Mouse (Mus musculus): Measurements from ENCODE around the gene Vwa8. TPM values are rescaled to one million over a fixed set of nuclear protein-coding genes. Genes with fewer than 3 reads are reported as not detected.
A peak's percentile ranks its signal among the peaks of the same experiment; 100 is the strongest.

Vwa8 gene
- polyA plus RNA-seq, 2 experiments: 6.4 to 8.3 TPM

- H3K4me1 ChIP-seq (replicated peaks; ENCODE audit: control insufficient read depth in 2 of 2, insufficient read depth in 2 of 2, low read length in 1 of 2): peaks cover 14 to 26% of the 10 kb centered on the region in 2 experiments
- 63% methylated on average over 5 of the region's 5 CpGs for WGBS (ENCODE audit: insufficient replicate concordance)
- no peaks in the 10 kb centered on the region for H3K27me3 ChIP-seq (ENCODE audit: control insufficient read depth, insufficient read depth, low read length)
- H3K36me3 ChIP-seq (replicated peaks; ENCODE audit: control insufficient read depth, insufficient read depth, low read depth): no peaks in the 10 kb centered on the region
- no peak overlapping the region for H3K4me3 ChIP-seq (ENCODE audit: insufficient read depth in 1 of 2, low read depth in 2 of 2, low read length in 2 of 2)
- H3K4me2 ChIP-seq (ENCODE audit: low read depth): no peak overlapping the region
- no peak overlapping the region for H3K9ac ChIP-seq (replicated peaks)
- ATAC-seq (ENCODE audit: insufficient read depth) (no peak), DNase-seq (ENCODE audit: low read depth in 3 of 3, low spot score in 3 of 3) (no peak)
- no peaks in the 10 kb centered on the region for H3K9me3 ChIP-seq (ENCODE audit: control insufficient read depth, low read length)
- no peak overlapping the region for H3K27ac ChIP-seq
- TF ChIP-seq CTCF (IDR thresholded peaks at IDR 0.05; ENCODE audit: low read depth): no peak
- no peak for TF ChIP-seq EP300 (IDR thresholded peaks at IDR 0.05; ENCODE audit: low read depth)
Measured at GRCm38 (mm10) chr14:78852401-78853246, 3.8 kb downstream of the Vwa8 start.

- no peak overlapping the region for H3K4me2 ChIP-seq (ENCODE audit: low read depth)
- no peak overlapping the region for H3K4me3 ChIP-seq (ENCODE audit: insufficient read depth in 1 of 2, low read depth in 2 of 2, low read length in 2 of 2)
- 77% methylated on average over 5 of the region's 5 CpGs for WGBS (ENCODE audit: insufficient replicate concordance)
- H3K27me3 ChIP-seq (ENCODE audit: control insufficient read depth, insufficient read depth, low read length): no peaks in the 10 kb centered on the region
- ATAC-seq (ENCODE audit: insufficient read depth) (no peak), DNase-seq (ENCODE audit: low read depth in 3 of 3, low spot score in 3 of 3) (no peak)
- no peak for TF ChIP-seq CTCF (IDR thresholded peaks at IDR 0.05; ENCODE audit: low read depth)
- TF ChIP-seq EP300 (IDR thresholded peaks at IDR 0.05; ENCODE audit: low read depth): no peak
- no peaks in the 10 kb centered on the region for H3K36me3 ChIP-seq (replicated peaks; ENCODE audit: control insufficient read depth, insufficient read depth, low read depth)
- H3K9ac ChIP-seq (replicated peaks): no peak overlapping the region
- H3K4me1 ChIP-seq (replicated peaks; ENCODE audit: control insufficient read depth in 2 of 2, insufficient read depth in 2 of 2, low read length in 1 of 2): no peaks in the 10 kb centered on the region
- H3K9me3 ChIP-seq (ENCODE audit: control insufficient read depth, low read length): no peaks in the 10 kb centered on the region
- H3K27ac ChIP-seq: no peak overlapping the region
Measured at GRCm38 (mm10) chr14:78861156-78861555, 12.3 kb downstream of the Vwa8 start.

- TF ChIP-seq CTCF (IDR thresholded peaks at IDR 0.05; ENCODE audit: low read depth): no peak
- no peak for TF ChIP-seq EP300 (IDR thresholded peaks at IDR 0.05; ENCODE audit: low read depth)
- H3K4me1 ChIP-seq (replicated peaks; ENCODE audit: control insufficient read depth in 2 of 2, insufficient read depth in 2 of 2, low read length in 1 of 2): no peaks in the 10 kb centered on the region
- no peak overlapping the region for H3K27ac ChIP-seq
- no peak for DNase-seq (ENCODE audit: low read depth in 3 of 3, low spot score in 3 of 3)
- H3K9ac ChIP-seq (replicated peaks): no peak overlapping the region
- H3K9me3 ChIP-seq (ENCODE audit: control insufficient read depth, low read length): no peaks in the 10 kb centered on the region
- no peak overlapping the region for H3K4me3 ChIP-seq (ENCODE audit: insufficient read depth in 1 of 2, low read depth in 2 of 2, low read length in 2 of 2)
- H3K36me3 ChIP-seq (replicated peaks; ENCODE audit: control insufficient read depth, insufficient read depth, low read depth): no peaks in the 10 kb centered on the region
- ATAC-seq (ENCODE audit: insufficient read depth): no peak
- H3K27me3 ChIP-seq (ENCODE audit: control insufficient read depth, insufficient read depth, low read length): no peaks in the 10 kb centered on the region
- WGBS (ENCODE audit: insufficient replicate concordance): 63% methylated on average over 2 of the region's 2 CpGs
- H3K4me2 ChIP-seq (ENCODE audit: low read depth): no peak overlapping the region
Measured at GRCm38 (mm10) chr14:78870036-78870435, 21.2 kb downstream of the Vwa8 start.

GRCm38 (mm10) chr14:78877176-78877575 is 28.3 kb downstream of the Vwa8 start:
- no peak overlapping the region for H3K4me2 ChIP-seq (ENCODE audit: low read depth)
- DNase-seq (ENCODE audit: low read depth in 3 of 3, low spot score in 3 of 3): peak in 2 of 3 experiments; percentile 35 to 45
- H3K27ac ChIP-seq: no peak overlapping the region
- WGBS (ENCODE audit: insufficient replicate concordance): 16% methylated on average over 2 of the region's 2 CpGs
- H3K27me3 ChIP-seq (ENCODE audit: control insufficient read depth, insufficient read depth, low read length): no peaks in the 10 kb centered on the region
- no peak overlapping the region for H3K4me3 ChIP-seq (ENCODE audit: insufficient read depth in 1 of 2, low read depth in 2 of 2, low read length in 2 of 2)
- TF ChIP-seq CTCF (IDR thresholded peaks at IDR 0.05; ENCODE audit: low read depth): no peak
- 0 out of 2 replicates have a peak, but pooled peaks have one; percentile 16 for TF ChIP-seq EP300 (IDR thresholded peaks at IDR 0.05; ENCODE audit: low read depth)
- H3K9ac ChIP-seq (replicated peaks): no peak overlapping the region
- H3K36me3 ChIP-seq (replicated peaks; ENCODE audit: control insufficient read depth, insufficient read depth, low read depth): no peaks in the 10 kb centered on the region
- ATAC-seq (ENCODE audit: insufficient read depth): peak; percentile 64
- H3K9me3 ChIP-seq (ENCODE audit: control insufficient read depth, low read length): no peaks in the 10 kb centered on the region
- peaks cover 7 to 19% of the 10 kb centered on the region in 2 experiments; a peak in 2 of 4 replicates for H3K4me1 ChIP-seq (replicated peaks; ENCODE audit: control insufficient read depth in 2 of 2, insufficient read depth in 2 of 2, low read length in 1 of 2)

GRCm38 (mm10) chr14:78878402-78879045 is 29.7 kb downstream of the Vwa8 start:
- 53% methylated on average over 13 of the region's 13 CpGs for WGBS (ENCODE audit: insufficient replicate concordance)
- no peak overlapping the region for H3K27ac ChIP-seq
- no peaks in the 10 kb centered on the region for H3K9me3 ChIP-seq (ENCODE audit: control insufficient read depth, low read length)
- no peaks in the 10 kb centered on the region for H3K36me3 ChIP-seq (replicated peaks; ENCODE audit: control insufficient read depth, insufficient read depth, low read depth)
- H3K4me2 ChIP-seq (ENCODE audit: low read depth): no peak overlapping the region
- no peak overlapping the region for H3K9ac ChIP-seq (replicated peaks)
- no peak overlapping the region for H3K4me3 ChIP-seq (ENCODE audit: insufficient read depth in 1 of 2, low read depth in 2 of 2, low read length in 2 of 2)
- peak; percentile 59; the same call in 1 of the 2 replicates for ATAC-seq (ENCODE audit: insufficient read depth)
- no peak for DNase-seq (ENCODE audit: low read depth in 3 of 3, low spot score in 3 of 3)
- TF ChIP-seq EP300 (IDR thresholded peaks at IDR 0.05; ENCODE audit: low read depth) (no peak), CTCF (IDR thresholded peaks at IDR 0.05; ENCODE audit: low read depth) (no peak)
- H3K4me1 ChIP-seq (replicated peaks; ENCODE audit: control insufficient read depth in 2 of 2, insufficient read depth in 2 of 2, low read length in 1 of 2): peaks cover 7 to 19% of the 10 kb centered on the region in 2 experiments; a peak in 2 of 4 replicates
- no peaks in the 10 kb centered on the region for H3K27me3 ChIP-seq (ENCODE audit: control insufficient read depth, insufficient read depth, low read length)
